Mouse (Mus musculus) adrenal gland, postnatal 25 days (tissue): ENCODE measurements around the gene Erc2. TPM values are rescaled to one million over a fixed set of nuclear protein-coding genes. Genes with fewer than 3 reads are reported as not detected.

Experiments
- DNase-seq: peaks from one replicate; pipeline ENCODE4 v3.0.0; 2021; ENCODE audit warnings: mixed read lengths
- total RNA-seq: library from RNA; stranded (reverse); gene quantifications from 2 replicates; pipeline ENCODE4 v1.2.3, GENCODE M21; 2021

The Erc2 gene
- total RNA-seq, 1 experiment from 2014 or later: 15.2 TPM

DNA sequence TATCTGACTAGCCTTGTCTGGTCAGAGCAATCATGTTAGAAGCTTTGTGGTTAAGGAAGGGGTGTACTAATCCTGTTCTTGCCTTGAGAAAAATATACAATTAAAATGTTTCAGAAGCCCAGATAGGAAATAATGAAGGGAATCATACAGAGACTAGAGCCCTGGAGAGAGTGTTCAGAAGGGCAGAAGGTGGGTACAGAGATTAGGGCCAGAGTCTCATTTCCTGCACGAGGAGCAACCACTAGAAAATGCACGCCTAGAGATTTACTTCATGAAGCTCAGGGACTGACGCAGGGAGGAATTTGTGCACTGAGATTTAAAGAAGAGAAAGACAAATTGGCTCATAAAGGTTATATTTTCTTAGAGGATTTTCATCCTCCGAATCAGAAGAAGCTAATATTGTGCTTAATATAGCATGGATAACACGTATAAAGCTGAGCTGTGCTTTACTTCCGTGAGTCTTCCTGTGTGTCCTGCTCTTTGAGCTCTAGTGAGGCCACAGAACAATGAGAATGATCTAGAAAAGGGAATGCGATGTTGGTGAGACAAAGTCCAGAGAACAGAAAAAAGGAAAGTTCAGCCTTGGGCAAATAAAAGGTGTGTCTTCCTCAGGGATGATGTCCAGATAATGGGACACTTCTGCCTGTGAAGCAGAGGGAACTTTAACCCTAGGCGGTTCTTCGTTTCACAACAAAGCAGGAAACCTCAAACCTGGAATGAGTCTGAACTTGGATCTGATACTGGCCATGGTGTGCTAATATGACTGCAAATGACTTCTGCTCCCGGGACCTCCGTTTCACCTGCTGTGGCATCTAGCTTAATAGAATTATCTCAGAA, 45.0 kb downstream of the Erc2 start:
- DNase-seq: no peak

DNA sequence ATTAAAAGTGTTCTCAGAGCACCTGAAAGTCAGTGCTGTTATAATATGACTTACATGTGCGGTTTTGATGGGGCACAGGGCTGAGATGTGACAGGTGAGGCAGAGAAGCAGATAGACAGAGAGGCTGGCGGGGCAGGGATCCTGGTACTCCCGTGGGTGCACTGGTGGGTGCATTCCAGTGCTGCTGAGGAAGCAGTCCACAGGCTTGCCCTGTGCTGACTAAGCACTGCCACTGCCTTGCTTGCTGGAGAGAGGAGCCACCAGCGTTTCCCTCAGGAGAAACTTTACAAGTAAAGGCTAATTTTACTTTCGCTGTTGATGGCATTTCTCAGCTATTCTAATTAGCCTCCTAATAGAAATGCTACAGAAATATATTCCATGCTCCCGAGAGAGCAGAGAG, 45.9 kb downstream of the Erc2 start:
- no peak for DNase-seq

DNA sequence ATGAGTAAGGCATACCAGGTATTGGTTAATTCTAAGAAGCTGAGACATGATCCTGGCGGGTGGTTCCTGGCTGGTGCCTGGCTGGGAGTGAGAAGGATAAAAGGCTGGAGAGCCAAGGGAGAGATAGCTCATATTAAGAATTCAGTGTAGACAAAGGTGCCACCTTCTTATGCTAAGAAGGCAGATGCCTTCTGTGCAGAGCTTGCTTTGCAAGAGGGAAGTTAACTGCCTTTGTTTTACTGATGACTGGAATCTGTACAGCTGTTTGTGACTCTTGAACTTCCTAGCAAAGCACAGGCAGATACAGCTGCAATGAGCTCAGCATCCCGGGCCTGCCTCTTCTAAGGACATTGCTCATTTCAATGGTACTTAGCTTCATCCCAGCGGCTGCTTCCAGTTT, 47.7 kb downstream of the Erc2 start:
- DNase-seq: no peak

DNA sequence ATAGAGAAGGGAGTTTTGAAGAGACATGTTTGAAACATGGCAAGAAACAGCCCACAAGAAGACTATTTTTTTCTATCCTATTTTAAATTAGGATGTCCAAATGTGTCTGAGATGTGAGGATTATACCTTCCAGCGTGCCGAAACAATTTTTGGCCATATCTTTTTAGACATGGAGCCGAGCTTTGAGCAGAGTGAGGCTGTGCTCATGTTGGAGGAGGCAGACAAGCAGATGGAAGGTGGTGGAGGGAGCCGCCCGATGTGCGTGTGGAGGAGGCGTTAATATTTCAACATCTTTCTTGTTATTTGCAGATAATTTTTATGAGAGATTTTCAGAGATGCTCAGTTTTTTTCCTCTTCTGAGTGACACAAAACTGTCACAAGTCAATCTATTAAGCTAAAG, 50.5 kb downstream of the Erc2 start:
- no peak for DNase-seq

DNA sequence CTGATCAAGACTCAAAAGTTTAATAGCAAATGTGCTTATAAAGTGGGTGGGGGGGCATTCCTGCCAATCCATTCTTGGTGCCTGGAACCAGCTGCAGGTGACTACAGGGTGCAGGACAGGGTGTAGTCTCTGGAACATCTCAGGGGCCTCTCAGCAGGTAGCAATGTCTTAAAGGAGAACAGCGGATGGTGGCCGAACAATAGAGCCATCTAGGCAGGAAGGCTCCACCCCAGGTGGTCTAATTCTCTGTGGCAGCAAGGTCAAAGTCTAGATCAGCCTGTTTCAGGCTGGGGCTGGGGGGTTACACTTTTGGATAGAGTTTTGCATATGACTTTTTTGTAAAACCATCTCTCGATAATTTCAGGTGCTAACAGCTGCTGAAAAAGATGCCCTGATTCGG, 51.9 kb downstream of the Erc2 start:
- no peak for DNase-seq

DNA sequence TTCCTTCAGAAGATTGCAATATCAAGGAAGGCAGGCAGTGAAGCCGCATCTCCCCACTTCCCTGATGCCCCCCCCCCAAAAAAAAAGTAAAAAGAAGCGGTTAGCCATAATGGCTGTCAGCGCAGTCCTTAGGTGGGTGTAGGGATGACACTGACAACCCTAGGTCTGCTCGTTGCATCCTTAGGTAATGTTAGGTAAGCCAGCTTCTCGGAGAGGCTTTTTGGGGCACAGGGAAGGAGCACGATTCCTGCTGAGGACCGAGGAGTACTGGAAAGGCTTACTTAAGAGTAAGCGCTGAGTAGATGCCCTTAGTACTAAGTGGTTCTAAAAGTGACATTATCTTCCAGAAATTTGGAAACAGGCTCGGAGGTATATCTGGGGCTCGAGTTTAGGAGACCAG, 52.3 kb downstream of the Erc2 start:
- no peak for DNase-seq

DNA sequence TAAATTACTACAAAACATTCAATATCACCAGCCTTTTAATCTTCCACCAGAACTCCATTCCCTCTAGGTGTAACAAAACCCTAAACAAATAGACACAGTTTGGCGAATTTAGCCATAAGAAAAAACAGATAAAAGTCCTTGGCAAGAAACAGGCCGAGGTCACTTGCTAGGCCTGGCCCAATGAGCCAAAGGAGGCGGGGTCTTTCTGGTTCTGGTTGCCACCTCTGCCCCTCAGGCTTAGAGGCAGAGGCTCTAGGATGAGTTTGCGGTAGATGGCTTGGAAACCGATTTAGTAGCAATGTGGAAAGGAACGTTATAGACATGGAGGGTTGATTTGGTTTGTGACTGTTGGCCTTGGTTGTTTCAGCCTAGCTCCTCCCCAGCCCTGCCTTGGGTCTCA, 52.8 kb downstream of the Erc2 start:
- no peak for DNase-seq

DNA sequence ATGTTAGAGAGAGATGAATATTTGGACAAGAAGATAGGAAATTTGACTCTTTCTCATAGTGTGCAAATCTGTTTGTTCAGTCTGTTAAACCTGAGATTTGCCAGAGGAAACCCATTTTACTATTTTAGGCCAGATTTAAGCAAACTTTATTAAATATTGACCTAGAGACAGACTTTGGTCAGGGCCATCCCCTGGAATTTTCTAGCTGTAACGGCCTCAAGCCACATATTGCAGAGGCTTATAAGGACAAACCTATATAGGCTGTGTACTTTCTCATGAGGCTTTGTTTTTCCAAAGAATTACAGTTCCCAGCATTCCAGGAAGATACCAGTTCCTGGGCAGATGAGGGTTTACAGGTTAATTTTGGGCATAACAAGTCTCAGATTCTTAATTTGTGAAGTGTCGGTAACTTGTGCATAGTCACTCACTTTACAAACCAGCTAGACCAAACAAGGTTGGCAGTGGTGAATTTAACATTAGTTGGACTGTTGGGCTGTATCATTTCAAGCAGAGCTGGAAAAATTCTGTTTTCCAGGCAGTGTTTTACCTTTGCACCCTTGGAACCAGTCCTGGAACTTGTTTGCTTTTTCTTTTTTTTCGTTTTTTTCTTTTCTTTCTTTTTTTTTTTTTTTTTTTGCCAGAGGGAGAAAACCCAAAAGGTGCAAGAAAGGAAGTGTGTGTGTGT, 60.3 kb downstream of the Erc2 start:
- DNase-seq: no peak

DNA sequence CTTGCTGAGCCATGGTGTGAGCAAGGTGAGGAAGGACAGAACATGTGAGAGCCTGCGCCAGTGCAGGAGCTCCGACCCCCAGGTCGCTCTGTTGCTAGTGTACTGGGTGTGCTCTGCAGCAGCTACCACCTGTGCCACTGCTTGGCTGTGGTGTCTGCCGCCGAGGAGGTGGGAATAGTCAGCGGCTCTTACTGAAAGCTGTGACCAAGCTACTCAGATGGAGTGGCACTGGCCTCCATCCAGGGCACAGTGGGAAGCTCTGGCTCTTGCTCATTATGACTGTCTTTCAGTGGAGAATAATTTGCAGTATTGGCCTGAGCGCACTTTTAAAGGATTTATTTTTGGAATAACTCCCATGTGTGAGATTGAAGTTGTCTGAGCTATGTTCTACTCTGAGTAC, 73.6 kb downstream of the Erc2 start:
- DNase-seq: peak; percentile 16

DNA sequence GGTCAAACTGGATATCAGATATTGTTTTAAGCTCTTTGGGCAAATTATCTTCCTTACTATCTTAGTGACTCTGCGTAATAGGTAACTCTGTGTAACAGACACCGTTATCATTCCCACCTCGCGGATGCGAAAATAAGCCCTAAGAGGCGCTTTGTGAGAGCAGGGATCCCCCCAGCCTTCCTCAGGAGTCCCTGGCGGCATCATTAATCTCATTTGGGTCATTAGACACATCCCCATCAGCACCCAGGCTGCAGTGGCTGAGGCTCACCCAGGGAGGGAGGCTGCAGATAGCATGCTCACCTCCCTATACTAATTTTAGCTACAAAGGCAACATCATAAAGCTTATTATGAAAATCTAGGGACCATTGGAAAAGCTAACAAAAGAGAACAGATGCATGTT, 95.1 kb downstream of the Erc2 start:
- no peak for DNase-seq

DNA sequence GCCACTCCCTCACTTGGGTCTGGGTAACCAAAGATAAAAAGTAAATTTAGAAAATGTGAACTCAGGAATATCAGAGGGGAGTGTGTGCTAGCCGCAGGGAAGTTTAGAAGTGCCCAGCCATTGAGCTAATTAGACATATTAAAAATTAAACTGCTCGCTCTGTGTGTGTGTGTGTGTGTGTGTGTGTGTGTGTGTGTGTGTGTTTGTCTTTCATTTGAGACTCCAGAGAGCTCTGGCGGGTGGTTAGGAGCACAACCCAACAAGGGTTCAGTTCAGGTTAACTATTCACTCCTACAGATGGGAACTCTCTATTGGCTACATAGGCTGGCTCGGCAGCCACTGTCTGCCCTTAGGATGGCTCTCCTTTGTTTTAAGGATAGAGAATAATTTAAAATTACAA, 97.4 kb downstream of the Erc2 start:
- no peak for DNase-seq

DNA sequence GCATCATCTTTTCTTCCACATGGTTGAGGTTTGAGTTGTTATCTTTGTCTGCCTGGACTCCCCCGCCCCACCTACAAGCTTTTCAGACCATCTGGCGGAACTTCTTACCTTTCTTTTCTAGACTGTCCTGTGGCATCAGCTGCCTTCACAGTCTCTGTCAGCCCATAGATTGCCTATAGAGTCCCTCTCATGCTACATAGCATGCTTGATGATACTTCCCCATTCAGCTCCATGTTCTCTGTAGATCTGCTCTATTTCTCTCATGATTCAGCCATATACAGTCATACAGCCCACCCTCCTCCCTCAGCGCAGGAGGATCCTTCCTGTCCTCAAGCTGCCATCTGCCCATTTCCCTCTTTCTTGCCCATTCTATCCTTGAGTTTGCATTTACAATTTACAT, 98.7 kb downstream of the Erc2 start:
- DNase-seq: no peak

DNA sequence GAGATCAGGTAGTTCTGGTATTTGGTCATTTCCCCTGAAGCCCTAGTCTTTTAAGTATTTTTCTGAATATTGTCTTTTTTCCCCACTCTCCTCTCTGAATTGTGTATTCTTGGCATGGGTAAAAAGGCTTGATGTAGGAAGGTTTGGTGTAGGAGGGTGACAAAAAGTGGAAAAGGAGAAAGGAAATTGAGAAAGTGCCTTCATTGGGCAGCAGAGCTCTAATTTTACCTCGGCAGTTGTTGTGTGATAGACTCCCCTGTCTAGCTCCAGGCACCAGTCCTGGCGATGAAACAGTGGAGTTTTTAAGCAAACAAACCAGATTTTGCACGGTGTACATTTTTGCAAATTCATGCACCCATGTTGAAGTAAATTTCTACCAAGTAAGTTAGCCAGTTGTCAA, 99.5 kb downstream of the Erc2 start:
- DNase-seq: no peak

DNA sequence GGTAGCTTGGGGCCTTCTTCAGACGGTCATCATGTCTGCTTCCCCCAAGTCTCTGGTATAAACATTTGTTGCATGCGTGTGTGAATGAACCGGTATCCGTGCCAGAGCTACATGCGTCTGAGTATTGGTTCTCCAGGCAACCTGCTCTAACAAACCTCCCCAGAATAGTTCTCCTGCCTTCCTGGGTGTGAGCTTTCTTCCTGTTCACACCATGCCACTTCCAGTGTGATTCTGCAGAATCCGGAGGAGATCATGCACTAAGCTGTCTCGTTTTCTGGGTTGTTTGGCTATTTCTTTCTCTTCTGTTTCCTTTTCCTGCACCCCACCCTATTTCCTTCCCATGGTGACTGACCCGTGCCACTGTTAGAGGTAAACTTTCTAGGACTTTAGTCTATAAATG, 105.3 kb downstream of the Erc2 start:
- DNase-seq: no peak

DNA sequence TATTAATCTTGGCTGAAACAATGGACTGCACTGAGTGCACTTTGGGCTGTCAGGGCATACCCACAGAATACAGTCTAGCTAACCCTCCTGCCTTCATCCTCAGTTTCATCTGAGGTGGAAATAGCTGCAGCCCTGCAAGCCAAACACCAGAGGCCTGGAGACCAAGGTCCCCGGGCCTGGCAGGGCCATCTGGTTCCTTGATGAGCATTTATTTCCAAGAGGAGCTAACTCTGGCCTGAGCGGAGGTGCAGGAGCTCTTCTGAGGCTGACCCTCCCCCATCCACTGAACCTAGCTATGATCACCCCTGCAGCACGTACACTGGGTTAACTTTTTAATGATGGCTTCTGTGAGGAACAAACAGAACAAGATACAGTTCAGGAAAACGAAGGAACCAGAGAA, 108.9 kb downstream of the Erc2 start:
- no peak for DNase-seq

DNA sequence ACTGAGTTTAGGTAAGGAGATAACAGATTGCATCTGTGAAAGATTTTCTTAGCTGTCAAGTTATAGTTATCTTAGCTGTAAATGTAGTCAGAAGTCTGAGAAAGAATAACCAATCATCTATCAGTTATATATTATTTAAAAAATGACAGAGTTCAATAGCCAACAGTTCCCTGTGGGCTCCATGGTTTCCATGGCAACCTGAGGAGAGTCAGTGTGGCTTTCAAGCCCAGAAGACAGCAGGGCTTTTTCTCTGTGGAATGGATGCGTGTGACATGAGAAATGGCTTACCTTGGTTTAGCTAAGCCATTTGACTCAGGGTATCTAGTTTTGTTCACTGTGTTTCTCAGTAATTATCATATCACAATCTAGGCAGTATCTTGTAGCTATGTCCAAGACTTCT, 117.2 kb downstream of the Erc2 start:
- no peak for DNase-seq

DNA sequence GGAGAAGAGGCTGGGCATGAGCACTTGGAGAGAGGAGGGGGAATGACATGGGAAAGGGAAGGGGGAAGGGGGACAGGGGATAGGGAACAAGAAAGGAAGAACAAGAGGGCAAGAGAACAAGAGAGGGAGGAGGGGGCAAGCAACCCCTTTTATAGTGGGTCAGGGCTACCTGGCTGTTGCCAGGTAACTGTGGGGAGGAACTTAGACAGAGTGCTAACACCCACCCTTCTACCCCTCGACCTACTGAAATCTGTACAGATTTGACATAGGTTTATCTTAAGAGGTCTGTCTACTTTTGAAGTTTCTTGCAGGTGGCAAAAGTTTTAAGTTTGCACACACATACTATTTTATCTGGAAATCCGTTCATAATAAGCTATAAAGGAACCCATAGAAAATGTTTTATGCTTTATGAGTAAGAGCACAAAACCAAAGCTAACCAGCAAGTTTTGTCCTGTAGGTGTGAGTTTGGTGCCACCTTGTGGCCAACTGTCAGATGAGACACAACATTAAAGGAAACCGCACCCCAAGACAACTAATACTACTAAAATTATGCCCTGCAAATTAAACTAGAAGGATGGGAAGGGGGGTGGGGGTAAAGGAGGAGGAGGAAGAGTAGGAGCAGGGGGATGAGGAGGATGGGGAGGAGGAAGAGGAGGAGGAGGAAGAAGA, 119.2 kb downstream of the Erc2 start:
- DNase-seq: peak; percentile 68

DNA sequence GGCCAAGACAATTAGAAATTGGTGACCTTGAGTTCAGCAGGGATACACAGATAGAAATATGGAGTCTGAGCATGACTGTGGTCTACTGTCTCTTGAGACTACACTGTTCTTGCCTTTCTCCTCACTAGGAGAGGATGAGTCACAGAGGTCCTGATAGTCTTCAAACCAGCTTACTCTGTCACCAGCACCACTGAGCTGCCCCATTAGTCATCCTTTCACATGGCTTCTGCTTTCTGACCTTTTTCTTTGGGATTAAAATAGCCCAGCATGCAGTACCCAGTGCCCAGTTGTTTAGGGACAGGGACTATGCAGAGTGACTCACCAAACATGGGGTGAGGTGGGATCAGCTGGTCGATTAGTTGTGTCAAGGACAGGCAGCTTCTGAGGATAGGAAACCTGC, 132.1 kb downstream of the Erc2 start:
- no peak for DNase-seq

DNA sequence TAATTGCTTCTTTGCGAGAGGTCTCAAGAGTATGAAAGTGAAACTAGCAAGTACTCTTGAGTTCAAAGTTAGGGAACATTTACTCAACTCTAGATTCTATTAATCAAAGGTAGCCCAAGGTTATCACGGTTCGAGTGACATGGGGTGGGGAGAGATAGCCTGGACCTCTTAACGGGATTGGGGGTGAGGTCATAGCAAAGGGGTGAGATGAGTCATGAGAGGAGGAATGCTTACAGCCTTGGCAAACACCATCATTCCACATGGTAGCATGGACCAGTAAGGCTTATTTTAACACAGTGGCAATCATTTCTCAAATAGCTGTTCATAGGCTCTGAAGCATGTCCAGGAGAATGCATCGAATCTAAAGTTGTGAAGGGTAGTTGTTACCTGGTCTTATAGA, 134.7 kb downstream of the Erc2 start:
- DNase-seq: peak; percentile 8

DNA sequence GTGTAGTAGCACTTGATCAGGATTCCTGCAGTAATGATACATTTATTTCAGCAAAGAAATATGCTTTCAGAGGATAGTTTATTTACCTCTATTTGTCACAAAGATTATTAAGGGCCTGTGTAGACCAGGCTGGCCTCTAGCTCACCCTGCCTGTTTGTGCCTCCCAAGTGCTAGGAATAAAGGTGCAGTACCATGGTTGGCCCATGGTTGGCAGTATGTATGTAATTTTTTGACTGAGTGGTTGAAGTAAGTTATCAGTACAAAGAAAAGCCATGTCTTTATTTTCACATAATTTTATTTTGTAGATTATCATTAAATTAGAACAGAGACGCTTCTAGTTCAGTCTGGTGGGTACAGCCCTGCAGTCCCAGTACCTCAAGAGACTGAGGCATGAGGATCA, 136.0 kb downstream of the Erc2 start:
- DNase-seq: no peak

DNA sequence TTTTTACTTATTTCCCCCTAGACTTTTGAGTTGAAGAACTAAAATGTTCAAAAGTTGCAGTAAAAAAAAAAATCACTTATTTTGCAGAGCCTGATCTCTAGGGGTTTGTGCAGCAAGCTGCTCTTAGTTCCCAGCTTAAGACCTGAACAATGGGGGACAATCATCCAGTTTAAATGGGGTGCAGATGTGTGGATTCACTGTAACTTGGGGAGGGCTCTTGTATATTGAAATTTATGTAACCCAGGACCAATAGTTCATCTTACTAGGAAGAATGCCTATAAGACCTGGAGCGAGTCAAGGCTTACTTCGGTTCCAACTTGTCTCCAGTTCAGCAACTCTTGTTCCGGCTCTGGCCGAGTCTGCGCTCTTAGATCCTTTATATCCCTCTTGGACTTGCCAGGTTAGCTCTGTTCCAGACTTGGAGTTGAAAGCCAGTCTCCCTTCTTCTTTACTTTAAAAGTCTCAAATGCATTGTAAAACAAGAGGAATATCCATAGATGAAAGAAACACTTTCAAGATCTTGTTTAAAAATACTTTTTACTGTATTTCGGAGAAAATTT, 136.9 kb downstream of the Erc2 start:
- no peak for DNase-seq

DNA sequence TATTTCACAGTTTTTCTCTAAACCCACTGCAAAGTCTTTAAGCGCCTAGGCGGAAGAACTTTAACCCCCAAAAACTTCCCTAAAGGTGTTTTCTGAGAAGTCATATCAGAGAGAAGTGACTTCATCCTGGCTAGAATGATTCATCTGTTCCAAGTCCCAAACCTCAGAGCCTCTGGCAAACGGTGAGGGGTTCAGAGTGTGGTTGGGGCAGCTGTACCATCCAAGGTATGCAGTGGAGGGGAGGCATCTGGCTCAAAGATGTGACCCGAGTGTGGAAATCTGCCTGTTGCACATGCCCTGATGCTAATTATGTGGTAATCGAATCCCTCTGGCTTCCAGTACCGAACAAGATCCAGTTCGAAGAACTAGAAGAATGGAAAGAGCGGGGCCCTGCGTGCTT, 137.8 kb downstream of the Erc2 start:
- no peak for DNase-seq

DNA sequence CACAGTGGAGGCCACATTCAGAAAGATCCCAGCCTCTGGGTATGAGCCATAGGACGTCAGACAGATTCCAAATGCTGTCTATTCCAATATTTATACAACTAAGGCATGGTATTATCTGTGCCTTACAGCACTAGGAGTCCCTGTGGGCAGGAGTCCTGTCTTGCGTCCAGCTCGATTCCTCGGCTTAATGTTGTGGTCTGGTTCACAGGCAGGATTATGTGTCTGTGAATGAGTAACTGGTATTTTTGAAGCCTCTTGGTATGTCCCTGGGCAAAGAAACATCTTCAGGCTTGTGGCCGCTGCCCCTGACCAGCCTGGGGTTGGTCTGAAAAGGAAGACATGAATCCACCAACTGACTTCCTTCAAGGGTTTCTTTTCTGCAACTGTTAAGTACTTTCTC, 153.1 kb downstream of the Erc2 start:
- no peak for DNase-seq
